Mouse (Mus musculus) heart, adult 2 months (tissue): ENCODE results near the gene Thoc7.
A peak's percentile ranks its signal among the peaks of the same experiment; 100 is the strongest.

Source experiments
- CTCF ChIP-seq: fragments of 200-600 bp; IDR thresholded peaks from 2 replicates; pipeline ENCODE4 v1.8.1; 2022; ENCODE audit warnings: antibody characterized with exemption, mild to moderate bottlenecking, moderate library complexity
- EP300 ChIP-seq: fragments of 200-500 bp; IDR thresholded peaks from 2 replicates; pipeline ENCODE4 v1.6.1; 2011; ENCODE audit warnings: low read depth, low read length, control low read depth; ENCODE audit not compliant: insufficient read depth

- no peak for TF ChIP-seq EP300
- TF ChIP-seq CTCF: peak; percentile 19; the same call in 1 of the 2 replicates
Measured at GRCm38 (mm10) chr14:13967607-13968006, 6.0 kb upstream of the Thoc7 start.
